Mouse (Mus musculus): ENCODE results near the gene Cenph.
"Not testable (repeated sequence)": the region's sequence is repeated elsewhere in the genome, so short reads cannot be mapped to it uniquely, and the experiment has no call there.

Cenph gene

DNA sequence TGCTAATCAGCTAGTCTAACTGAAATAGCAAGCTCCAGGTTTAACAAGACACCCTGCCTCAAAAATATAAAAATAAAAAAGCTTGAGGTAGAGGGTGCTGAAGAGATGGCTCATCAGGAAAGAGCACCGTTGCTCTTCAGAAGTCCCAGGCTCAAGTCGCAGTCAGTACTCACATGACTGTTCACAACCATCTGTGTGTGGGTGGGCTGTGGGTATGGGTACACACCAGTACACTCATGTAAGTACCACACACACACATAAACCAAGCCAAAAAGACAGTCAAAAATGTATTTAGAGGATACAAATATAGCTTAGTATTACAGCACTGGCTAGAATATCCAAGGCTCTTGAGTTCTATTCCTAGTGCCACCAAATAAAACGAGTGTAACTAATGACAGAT lies 29.6 kb downstream of the Cenph start:
- DNase-seq (ENCODE audit: low spot score in 2 of 2) = no peak

DNA sequence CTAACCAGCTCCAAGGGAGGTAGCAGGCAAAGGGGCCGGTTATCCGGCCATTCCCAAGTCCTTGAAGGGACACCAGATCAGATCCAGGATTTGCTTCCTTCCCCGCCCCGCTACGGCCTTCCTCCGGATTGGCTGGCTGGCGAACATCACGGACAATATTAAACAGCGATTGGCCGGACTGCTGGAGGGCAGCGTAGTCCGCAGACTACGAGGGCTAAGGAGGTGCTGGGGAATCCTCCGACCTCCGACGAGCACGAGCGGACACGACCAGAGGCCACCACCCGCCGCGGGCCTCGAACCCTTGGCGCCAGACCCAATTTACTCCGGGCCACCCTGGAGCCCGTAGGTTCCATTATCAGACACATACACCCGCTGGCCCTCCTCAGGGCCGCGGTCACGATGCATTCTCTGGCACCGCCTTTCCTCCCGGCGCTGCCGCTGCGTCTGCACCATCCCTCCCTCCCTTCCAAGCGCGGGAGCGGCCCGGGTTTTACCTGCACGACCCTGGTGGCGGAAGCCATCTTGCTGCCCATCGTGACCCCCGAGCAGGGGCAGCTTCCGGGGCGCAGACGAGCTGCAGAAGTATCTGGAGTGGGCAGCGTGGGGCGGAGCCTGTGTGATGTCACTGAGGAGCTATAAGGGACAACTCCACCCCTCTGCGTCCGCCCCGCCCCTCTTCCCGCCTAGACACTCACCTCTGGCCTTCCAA lies 31.5 kb downstream of the Cenph start, which contains the start of gene Mrps36:
Mrps36 (minus strand) TSS at position 624 of the 709 bp plus-strand sequence.
- DNase-seq (ENCODE audit: low spot score in 2 of 2) = peak; percentile 95

DNA sequence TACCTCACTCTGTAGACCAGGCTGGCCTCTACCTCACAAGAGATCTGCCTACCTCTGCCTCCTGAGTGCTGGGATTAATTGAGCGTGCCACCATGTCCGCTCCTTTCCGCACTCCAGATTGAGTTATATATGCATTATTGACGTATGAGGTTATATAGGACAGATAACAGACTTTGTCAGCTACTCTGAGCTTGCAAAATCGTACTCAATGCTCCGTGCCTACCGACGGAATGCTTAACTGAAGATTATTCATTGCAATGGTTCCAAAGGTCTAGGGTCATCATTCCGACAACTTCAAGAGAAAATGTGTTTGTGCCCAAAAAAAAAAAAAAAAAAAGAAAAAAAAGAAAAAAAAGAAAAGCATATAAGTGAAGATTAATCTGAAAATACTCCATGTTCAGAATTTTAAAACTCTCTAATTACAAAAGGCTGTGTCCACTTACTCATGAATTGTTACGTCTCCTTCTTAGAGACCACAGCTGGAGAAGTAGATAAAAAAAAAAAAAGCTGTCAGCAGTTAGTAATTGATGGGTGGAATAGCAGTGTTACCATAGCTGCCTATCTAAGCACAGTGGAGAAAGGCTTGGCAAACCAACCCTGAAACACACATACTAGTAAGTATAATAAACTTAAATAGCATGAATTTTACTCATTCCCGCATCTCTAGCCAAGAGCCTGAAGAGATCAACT lies 32.2 kb downstream of the Cenph start:
- no peak for DNase-seq (ENCODE audit: low spot score in 2 of 2)

DNA sequence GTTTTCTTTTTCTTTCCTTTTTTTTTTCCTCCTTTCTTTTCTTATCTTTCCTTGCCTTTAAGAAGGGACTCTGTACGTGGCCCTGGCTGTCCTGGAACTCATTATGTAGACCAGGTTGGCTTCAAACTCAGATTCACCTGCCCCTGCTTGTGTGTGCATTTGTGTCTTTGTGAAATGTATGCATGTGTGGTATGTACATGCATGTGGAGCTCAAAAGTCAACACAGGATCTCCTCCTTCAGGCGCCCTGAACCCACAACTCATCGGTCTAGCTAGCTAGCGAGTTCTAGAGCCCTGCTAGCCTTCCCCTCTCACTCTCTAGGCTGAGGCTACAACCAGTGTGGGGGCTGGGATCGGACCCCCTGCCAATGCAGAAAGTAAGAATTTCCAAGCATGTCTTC lies 32.9 kb downstream of the Cenph start:
- no peak for DNase-seq (ENCODE audit: low spot score in 2 of 2)

DNA sequence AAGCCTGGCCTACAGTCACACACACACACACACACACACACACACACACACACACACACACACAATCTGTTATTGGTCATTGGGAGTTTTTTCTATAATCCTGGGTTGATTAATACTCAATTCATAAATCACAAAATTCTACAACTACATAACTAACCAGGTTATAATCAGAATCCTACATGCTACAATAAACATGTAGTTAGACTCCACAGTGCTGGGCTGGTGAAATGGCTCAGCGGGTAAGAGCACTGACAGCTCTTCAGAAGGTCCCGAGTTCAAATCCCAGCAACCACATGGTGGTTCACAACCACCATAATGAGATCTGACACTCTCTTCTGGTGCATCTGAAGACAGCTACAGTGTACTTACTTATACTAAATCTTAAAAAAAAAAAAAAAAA lies 42.9 kb downstream of the Cenph start:
- no peak for DNase-seq (ENCODE audit: low spot score in 2 of 2)

DNA sequence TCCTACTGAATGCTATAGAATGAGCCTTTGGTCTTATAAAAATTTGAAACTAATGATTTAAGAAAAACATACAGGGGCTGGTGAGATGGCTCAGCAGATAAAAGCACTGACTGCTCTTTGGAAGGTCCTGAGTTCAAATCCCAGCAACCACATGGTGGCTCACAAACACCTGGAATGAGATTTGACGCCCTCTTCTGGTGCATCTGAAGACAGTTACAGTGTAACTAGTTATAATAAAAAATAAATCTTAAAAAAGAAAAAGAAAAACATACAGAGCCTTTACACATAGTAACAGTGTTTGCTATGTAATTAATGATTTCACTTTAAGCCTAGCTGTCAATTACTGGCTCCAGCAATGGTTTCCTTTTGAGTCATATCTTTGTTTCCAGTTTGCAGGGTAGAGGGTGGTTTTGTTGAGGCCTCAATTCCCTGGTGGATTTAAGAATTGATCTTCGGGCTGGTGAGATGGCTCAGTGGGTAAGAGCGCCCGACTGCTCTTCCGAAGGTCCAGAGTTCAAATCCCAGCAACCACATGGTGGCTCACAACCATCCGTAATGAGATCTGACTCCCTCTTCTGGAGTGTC lies 44.1 kb downstream of the Cenph start:
- not testable (repeated sequence) for DNase-seq (ENCODE audit: low spot score in 2 of 2)

DNA sequence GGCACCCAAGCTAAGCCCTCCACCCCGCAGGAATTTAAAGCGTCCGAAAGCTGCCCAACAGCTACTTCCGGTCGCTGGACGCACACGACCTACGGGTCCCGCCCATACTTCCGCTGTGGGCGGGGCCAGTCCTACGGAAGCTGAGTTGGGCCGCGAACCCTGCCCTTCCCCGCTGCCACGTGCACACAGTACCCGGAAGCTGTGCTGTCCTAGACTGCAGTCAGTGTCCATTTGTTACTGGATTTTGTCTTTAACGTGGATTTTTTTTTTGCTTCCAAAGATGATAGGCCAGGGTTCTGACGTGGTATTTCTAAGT lies 44.9 kb downstream of the Cenph start, which contains the start of gene Cdk7:
Cdk7 (minus strand) TSS at position 79 of the 316 bp plus-strand sequence.
- DNase-seq (ENCODE audit: low spot score in 2 of 2) = peak; percentile 90 to 95

DNA sequence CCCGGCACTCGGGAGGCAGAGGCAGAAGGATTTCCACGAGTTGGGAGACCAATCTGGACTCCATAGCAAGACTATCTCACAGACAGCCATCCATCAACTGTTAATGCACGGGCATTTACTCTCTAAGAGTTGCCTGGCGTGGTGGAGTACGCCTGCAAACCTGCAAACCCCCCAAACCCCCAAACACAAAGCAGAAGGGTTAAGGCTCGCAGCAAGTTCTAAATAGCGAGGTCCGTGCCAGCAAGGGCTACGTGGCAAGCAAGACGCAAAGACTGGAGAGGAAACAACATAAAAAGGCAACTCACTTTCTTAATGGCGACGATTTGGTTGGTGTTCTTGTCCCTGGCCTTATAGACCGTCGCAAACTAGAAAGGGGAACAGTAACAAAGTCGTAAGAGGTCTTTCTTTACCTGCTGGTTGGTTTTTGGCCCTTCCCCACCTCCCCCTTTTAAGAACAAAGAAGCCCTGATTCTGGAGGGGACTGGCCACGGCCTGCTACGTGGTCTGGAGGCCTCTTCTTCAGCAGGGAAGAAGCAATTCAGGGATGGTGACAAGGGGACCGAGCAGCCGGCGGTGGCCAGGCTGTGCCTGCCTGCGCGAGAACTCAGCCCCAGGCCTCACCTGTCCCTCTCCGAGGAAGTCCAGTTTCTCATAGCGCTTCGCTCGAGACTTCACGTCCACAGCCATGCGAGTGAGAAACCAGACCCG lies 45.4 kb downstream of the Cenph start:
- no peak for DNase-seq (ENCODE audit: low spot score in 2 of 2)

DNA sequence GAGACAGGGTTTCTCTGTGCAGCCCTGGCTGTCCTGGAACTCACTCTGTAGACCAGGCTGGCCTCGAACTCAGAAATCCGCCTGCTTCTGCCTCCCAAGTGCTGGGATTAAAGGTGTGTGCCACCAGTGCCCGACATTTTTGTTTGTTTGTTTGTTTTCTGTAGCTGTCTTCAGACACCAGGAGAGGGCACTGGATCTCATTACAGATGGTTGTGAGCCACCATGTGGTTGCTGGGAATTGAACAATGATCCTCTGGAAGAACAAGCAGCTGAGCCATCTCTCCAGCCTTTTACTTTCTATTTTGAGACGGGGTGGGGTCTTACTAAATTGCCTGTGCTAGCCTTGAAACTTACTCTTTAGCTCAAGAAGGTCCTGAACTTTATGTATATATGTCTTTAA lies 47.2 kb downstream of the Cenph start:
- DNase-seq (ENCODE audit: low spot score in 2 of 2) = not testable (repeated sequence)

DNA sequence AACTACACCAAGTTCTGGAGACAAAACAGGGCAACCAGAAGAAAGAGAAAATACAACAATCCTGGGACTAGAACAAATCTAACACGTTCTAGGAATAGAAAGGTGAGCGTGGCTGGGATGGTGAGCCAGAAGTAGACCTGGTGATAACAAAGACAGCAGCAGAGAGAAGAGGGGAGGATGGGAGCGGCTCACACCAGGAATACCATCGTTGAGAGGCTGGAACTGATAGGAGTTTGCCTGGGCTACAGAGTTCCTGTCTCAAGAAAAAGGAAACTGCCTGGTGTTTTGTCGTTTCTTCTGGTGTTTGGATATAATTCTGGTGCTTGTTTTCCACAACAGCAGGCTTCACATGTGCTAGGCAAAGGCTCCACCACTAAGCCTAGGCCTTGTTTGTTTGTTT lies 47.6 kb downstream of the Cenph start:
- DNase-seq (ENCODE audit: low spot score in 2 of 2) = no peak

DNA sequence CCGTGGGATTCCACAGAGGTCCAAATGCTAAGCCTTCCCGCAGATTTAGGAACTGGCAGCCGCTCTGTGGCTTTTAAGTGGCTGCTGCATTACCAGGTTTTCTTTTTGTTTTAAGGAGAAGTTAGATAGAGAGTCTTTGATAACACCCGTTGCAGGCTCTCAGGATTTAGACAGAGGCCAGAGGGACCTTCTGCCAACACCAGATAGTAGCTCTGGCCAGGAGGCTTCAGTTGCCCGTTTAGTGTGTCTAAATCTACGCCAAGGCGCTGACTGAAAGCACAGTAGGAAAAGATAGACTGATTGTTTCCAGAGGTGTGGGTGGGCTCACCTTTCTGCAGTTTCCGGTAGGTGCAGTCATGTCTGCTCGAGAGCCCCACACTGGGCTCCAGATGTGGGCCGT lies 50.5 kb downstream of the Cenph start:
- DNase-seq (ENCODE audit: low spot score in 2 of 2) = no peak

DNA sequence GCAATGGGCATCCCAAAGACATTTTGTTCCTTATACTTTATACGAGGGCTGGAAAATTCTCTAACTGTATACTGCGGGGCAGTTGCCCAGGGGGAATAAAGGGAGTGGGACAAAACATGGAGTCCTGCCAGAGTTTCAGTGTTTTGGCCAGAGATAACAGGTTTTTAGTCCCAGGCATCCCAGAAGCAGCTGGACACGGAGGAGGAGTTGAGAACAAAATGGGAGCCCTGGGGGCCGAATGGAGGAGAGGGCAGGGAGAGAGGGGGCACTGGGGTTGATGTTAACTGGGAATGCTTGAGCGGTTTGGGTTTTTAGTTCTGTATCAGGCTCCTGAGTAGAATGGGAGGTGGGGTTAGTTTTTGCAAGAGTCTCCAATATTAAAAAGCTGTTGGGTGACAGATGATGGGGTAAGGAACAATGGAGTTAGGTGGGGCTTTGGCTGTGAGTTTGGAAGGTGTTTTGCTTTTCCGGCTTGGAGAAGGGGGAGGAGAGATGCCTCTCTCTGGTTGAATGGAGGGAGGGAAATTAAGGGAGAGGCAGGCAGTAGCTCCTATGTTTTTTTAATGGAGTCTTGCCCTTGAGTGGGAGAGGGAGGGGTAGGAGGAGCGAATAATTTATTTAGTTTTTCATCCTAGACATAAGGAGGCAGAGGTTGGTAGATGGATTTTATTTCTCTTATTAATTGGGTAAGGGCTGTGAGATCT lies 51.5 kb downstream of the Cenph start:
- DNase-seq (ENCODE audit: low spot score in 2 of 2) = no peak

DNA sequence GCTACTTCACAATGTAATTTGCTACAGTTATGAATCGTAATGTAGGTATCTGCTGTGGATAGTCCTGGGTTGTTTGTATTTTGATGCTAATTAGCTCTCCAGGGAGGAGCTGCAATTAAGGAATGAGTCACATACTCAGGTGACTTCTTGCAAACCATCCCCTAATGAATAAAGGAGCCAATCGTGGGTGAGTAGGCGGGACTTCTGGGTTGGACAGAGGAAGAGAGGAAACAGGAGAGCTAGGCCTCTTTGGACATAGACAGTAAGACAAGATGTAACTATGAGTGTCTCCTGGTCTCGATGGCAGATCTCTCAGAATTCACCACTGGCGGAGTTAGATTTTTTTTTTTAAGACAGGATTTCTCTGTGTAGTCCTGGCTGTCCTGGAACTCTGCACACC lies 54.0 kb downstream of the Cenph start:
- no peak for DNase-seq (ENCODE audit: low spot score in 2 of 2)

DNA sequence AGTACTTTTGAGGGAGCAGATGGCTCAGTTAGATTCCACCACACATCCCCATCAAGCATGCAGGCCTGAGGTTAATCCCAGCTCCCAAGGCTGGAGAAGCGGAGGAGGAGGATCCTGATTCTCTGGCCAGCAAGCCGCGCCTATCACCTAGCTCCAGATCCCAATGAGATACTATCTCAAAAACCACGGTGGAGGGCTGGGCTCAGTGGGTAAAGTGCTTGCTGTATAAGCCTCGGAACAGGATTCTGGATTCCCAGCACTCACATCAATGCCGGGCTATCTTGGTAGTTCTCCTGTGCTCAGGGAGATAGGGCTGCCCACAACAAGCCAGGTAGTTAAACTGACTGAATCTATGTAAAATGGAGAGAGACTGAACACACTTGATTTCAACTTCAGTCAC lies 60.2 kb downstream of the Cenph start:
- no peak for DNase-seq (ENCODE audit: low spot score in 2 of 2)

All from spleen, postnatal 4 days (tissue).